Mouse (Mus musculus): ENCODE results near the gene Prkce. TPM values are rescaled to one million over a fixed set of nuclear protein-coding genes. Genes with fewer than 3 reads are reported as not detected.
A peak's percentile ranks its signal among the peaks of the same experiment; 100 is the strongest.

The Prkce gene
- polyA plus RNA-seq, 1 experiment from 2014 or later: 6.7 TPM

DNA sequence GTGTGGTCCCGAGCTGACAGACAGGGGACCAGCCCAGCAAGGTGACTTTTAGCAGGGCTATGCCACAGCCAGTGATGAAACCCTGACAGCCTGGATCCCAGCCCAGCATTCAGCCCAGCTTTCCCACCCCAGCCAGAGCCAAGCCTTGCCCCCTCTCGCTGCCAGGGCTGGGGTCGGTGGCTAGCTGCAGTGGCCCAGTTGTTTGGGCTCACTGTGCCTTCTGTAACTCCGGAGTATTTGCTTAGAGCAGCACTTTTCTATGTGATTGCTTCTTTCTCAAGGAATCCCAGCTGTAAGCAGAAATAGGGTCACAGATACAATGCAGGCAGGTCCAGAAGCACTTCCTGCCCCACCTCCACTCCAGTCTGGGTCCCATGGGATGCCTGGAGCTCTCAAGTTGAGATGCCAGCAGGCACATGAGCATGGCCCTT, 450.9 kb downstream of the Prkce start:
- Histone ChIP-seq H3K4me3 (ENCODE audit: low read depth, low read length) (no peak overlapping the region), H3K27ac (replicated peaks; ENCODE audit: low read depth, low read length) (no peak overlapping the region; the same call in 1 of the 2 replicates), H3K9me3 (replicated peaks; ENCODE audit: control insufficient read depth, low read length) (no peaks in the 10 kb centered on the region), H3K4me2 (ENCODE audit: low read depth, low read length) (no peak overlapping the region), H3K9ac (replicated peaks; ENCODE audit: low read length) (no peak overlapping the region), H3K27me3 (ENCODE audit: control insufficient read depth, insufficient read depth, low read length) (no peaks in the 10 kb centered on the region), H3K36me3 (replicated peaks; ENCODE audit: control insufficient read depth, insufficient read depth, low read depth, low read length) (no peaks in the 10 kb centered on the region), H3K4me1 (ENCODE audit: control insufficient read depth, insufficient read depth, low read length) (no peaks in the 10 kb centered on the region; the same call in 1 of the 2 replicates)
- no peak for ATAC-seq (replicated peaks; ENCODE audit: insufficient number of reproducible peaks, low FRiP score, low TSS enrichment, low read depth)
- peak; percentile 24 for DNase-seq (ENCODE audit: low spot score)
- 64% methylated on average over 4 of the region's 4 CpGs for WGBS

DNA sequence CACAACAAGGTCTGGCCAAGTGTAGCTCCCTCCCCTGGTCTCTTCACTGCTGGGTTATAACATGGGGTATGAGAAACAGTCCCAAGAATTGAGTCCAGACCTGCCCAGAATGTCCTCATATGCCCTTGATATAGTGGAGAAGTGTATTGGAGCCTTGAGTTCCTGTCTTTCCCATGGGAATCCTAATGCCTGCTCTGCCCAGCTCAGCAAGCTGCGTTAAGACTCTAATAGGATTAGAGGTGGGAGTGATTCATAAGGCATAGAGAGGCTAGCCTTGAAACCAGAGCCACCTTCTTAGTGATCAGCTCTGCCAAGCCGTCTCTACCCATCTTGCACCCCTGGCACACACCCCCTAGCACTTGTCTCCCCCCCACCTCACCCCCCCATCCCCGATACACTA, 455.3 kb downstream of the Prkce start:
- no peak for ATAC-seq (replicated peaks; ENCODE audit: insufficient number of reproducible peaks, low FRiP score, low TSS enrichment, low read depth)
- Histone ChIP-seq H3K27me3 (ENCODE audit: control insufficient read depth, insufficient read depth, low read length) (no peaks in the 10 kb centered on the region), H3K9me3 (replicated peaks; ENCODE audit: control insufficient read depth, low read length) (no peaks in the 10 kb centered on the region), H3K27ac (replicated peaks; ENCODE audit: low read depth, low read length) (no peak overlapping the region), H3K4me3 (ENCODE audit: low read depth, low read length) (no peak overlapping the region), H3K9ac (replicated peaks; ENCODE audit: low read length) (no peak overlapping the region), H3K4me1 (ENCODE audit: control insufficient read depth, insufficient read depth, low read length) (no peaks in the 10 kb centered on the region; the same call in 1 of the 2 replicates), H3K4me2 (ENCODE audit: low read depth, low read length) (no peak overlapping the region), H3K36me3 (replicated peaks; ENCODE audit: control insufficient read depth, insufficient read depth, low read depth, low read length) (no peaks in the 10 kb centered on the region)
- WGBS: 61% methylated on average over 3 of the region's 3 CpGs
- DNase-seq (ENCODE audit: low spot score): no peak

DNA sequence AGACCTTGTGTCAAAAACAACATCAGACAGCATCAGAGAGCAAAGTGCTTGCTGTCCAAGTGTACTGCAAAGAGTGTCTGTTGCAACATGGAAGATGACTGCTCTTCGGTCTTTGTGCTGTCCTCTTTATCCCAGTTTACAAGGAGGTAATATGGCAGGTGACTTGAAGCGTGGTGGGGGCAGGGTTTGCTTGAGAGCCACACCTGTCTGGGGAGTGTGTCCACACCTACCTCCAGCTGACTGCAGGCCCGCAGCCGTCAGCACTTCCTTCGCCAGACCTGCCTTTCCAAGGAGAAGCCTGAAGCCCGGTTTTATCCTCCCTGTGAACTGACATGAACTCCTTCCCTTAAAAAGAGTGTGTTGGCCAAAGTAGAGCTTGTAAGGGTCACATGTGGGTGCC, 458.9 kb downstream of the Prkce start:
- Histone ChIP-seq H3K4me3 (ENCODE audit: low read depth, low read length) (no peak overlapping the region), H3K27ac (replicated peaks; ENCODE audit: low read depth, low read length) (no peak overlapping the region), H3K27me3 (ENCODE audit: control insufficient read depth, insufficient read depth, low read length) (no peaks in the 10 kb centered on the region), H3K36me3 (replicated peaks; ENCODE audit: control insufficient read depth, insufficient read depth, low read depth, low read length) (no peaks in the 10 kb centered on the region), H3K4me2 (ENCODE audit: low read depth, low read length) (no peak overlapping the region), H3K9me3 (replicated peaks; ENCODE audit: control insufficient read depth, low read length) (no peaks in the 10 kb centered on the region), H3K9ac (replicated peaks; ENCODE audit: low read length) (no peak overlapping the region), H3K4me1 (ENCODE audit: control insufficient read depth, insufficient read depth, low read length) (no peaks in the 10 kb centered on the region)
- WGBS: 84% methylated on average over 6 of the region's 6 CpGs
- no peak for ATAC-seq (replicated peaks; ENCODE audit: insufficient number of reproducible peaks, low FRiP score, low TSS enrichment, low read depth)
- no peak for DNase-seq (ENCODE audit: low spot score)

DNA sequence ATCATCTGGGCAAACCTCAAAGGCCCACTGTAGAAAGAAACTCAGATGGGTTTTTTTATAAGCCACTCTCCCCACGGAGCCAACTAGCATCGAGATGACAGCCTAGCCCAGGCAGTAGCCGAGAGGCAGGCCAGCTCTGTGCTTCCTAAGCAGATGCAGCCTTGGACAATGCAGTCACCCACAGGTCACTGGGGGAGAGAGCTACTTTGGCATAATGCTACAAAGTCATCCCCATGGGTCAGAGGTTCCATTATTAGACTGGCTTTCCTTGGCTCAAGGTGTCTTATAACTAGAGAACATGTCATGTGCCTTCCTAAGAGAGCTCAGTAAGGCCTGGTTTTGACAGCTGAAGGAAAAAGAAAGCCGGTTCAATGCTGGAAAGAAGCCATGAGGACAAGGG, 465.5 kb downstream of the Prkce start:
- Histone ChIP-seq H3K36me3 (replicated peaks; ENCODE audit: control insufficient read depth, insufficient read depth, low read depth, low read length) (no peaks in the 10 kb centered on the region), H3K9ac (replicated peaks; ENCODE audit: low read length) (no peak overlapping the region), H3K4me2 (ENCODE audit: low read depth, low read length) (no peak overlapping the region), H3K4me3 (ENCODE audit: low read depth, low read length) (no peak overlapping the region), H3K27ac (replicated peaks; ENCODE audit: low read depth, low read length) (no peak overlapping the region), H3K9me3 (replicated peaks; ENCODE audit: control insufficient read depth, low read length) (no peaks in the 10 kb centered on the region), H3K4me1 (ENCODE audit: control insufficient read depth, insufficient read depth, low read length) (no peaks in the 10 kb centered on the region), H3K27me3 (ENCODE audit: control insufficient read depth, insufficient read depth, low read length) (no peaks in the 10 kb centered on the region)
- ATAC-seq (replicated peaks; ENCODE audit: insufficient number of reproducible peaks, low FRiP score, low TSS enrichment, low read depth): no peak
- WGBS: 87% methylated on average over 4 of the region's 4 CpGs
- DNase-seq (ENCODE audit: low spot score): no peak

DNA sequence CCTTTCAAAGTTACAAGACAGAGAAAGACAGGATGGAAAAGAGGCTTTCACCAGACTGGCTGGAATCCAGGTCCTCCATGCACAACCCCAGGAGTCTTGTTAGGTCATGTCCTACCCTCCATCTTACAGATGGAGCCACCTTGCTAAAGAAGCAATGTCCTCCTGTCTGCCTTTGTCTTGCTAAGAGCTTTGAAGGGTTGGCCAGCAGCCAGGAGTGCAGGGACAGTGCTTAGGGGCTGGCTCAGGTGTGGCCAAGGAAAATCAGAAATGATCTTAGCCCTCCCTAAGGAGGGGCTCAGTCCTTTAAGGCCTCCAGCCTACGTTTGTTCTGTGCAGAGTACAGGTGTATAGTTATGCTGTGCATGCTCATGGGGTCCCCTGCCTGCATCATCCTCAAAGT, 469.7 kb downstream of the Prkce start:
- Histone ChIP-seq H3K27me3 (ENCODE audit: control insufficient read depth, insufficient read depth, low read length) (no peaks in the 10 kb centered on the region), H3K4me3 (ENCODE audit: low read depth, low read length) (no peak overlapping the region), H3K4me1 (ENCODE audit: control insufficient read depth, insufficient read depth, low read length) (no peaks in the 10 kb centered on the region), H3K36me3 (replicated peaks; ENCODE audit: control insufficient read depth, insufficient read depth, low read depth, low read length) (no peaks in the 10 kb centered on the region), H3K27ac (replicated peaks; ENCODE audit: low read depth, low read length) (no peak overlapping the region), H3K4me2 (ENCODE audit: low read depth, low read length) (no peak overlapping the region), H3K9ac (replicated peaks; ENCODE audit: low read length) (no peak overlapping the region), H3K9me3 (replicated peaks; ENCODE audit: control insufficient read depth, low read length) (no peaks in the 10 kb centered on the region)
- 69% methylated on average over 1 of the region's 1 CpGs for WGBS
- ATAC-seq (replicated peaks; ENCODE audit: insufficient number of reproducible peaks, low FRiP score, low TSS enrichment, low read depth) (no peak), DNase-seq (ENCODE audit: low spot score) (no peak)

DNA sequence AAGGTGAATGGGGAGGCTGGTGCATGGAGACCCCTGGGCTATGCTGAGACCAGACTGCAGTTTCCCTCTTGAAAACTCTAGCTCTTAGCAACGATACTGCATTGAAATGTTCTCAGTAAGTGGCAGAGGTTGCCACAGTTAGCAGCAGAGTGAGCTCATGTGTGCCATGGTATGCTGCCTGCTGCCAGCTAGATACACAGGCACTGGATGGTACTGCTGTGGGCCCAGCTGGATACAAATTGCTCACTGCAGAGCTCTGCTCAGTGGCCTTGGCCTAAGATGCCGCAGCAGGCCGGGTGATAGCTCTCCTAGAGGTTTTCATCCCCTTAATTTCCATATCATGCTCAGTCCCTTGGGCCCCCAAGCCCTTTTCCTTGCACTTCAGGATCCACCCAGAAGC, 471.7 kb downstream of the Prkce start:
- Histone ChIP-seq H3K9me3 (replicated peaks; ENCODE audit: control insufficient read depth, low read length) (no peaks in the 10 kb centered on the region), H3K27ac (replicated peaks; ENCODE audit: low read depth, low read length) (no peak overlapping the region), H3K9ac (replicated peaks; ENCODE audit: low read length) (no peak overlapping the region), H3K4me1 (ENCODE audit: control insufficient read depth, insufficient read depth, low read length) (no peaks in the 10 kb centered on the region), H3K4me2 (ENCODE audit: low read depth, low read length) (no peak overlapping the region), H3K27me3 (ENCODE audit: control insufficient read depth, insufficient read depth, low read length) (no peaks in the 10 kb centered on the region), H3K4me3 (ENCODE audit: low read depth, low read length) (no peak overlapping the region), H3K36me3 (replicated peaks; ENCODE audit: control insufficient read depth, insufficient read depth, low read depth, low read length) (no peaks in the 10 kb centered on the region)
- DNase-seq (ENCODE audit: low spot score) (no peak), ATAC-seq (replicated peaks; ENCODE audit: insufficient number of reproducible peaks, low FRiP score, low TSS enrichment, low read depth) (no peak)
- WGBS: 86% methylated on average over 3 of the region's 3 CpGs

DNA sequence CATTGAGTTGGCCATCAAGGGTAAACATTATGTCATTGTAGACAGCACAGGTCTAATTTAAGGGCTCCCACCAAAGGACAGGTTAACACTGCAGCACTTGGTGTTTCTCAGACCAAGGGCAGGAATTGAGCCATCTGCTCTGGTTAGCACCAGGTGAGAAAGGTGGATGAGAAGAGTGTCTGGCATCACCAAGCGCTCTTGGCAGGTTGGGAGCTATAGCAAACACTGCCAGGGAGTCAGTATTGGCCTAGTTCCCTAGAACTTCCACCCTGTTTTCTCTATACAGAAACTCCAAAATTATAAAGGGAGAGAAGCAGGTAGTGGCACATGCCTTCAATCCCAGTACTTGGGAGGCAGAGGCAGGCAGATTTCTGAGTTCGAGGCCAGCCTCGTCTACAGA, 479.6 kb downstream of the Prkce start:
- no peak overlapping the region for H3K9ac ChIP-seq (replicated peaks; ENCODE audit: low read length)
- ATAC-seq (replicated peaks; ENCODE audit: insufficient number of reproducible peaks, low FRiP score, low TSS enrichment, low read depth): no peak
- no peak overlapping the region for H3K27ac ChIP-seq (replicated peaks; ENCODE audit: low read depth, low read length)
- no peaks in the 10 kb centered on the region for H3K27me3 ChIP-seq (ENCODE audit: control insufficient read depth, insufficient read depth, low read length)
- no peaks in the 10 kb centered on the region for H3K9me3 ChIP-seq (replicated peaks; ENCODE audit: control insufficient read depth, low read length)
- no peak overlapping the region for H3K4me2 ChIP-seq (ENCODE audit: low read depth, low read length)
- no peak for DNase-seq (ENCODE audit: low spot score)
- H3K4me3 ChIP-seq (ENCODE audit: low read depth, low read length): no peak overlapping the region
- no peaks in the 10 kb centered on the region for H3K36me3 ChIP-seq (replicated peaks; ENCODE audit: control insufficient read depth, insufficient read depth, low read depth, low read length)
- 94% methylated on average over 3 of the region's 3 CpGs for WGBS
- H3K4me1 ChIP-seq (ENCODE audit: control insufficient read depth, insufficient read depth, low read length): no peaks in the 10 kb centered on the region

DNA sequence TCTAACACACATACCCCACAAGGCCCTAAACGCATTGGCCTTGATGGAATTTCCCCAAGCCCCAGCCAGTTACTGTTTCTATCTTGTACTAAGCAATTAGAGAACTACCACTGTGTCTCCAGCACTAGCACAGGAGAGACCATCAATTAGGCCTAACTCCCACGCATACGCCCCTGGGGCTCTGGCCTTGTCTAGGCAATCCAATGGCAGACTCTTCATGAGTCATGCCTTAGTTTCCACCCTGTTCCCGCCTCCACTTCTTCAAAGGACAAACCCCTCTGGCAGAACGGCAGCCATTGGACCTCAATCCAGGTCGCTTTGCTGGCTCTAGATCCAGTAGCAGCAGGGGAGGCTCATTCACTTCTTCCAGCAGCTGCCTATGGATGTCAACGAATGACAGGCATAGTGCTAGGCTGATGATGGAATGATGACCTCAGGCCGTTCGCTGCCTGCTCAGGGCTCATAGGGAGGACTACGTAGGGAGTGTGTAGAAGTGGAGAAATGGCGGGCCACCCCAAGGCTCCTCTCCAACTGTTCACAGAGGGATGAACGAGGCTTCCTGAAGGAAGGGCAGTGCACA, 481.4 kb downstream of the Prkce start:
- no peak for ATAC-seq (replicated peaks; ENCODE audit: insufficient number of reproducible peaks, low FRiP score, low TSS enrichment, low read depth)
- H3K27ac ChIP-seq (replicated peaks; ENCODE audit: low read depth, low read length): no peak overlapping the region
- no peaks in the 10 kb centered on the region for H3K27me3 ChIP-seq (ENCODE audit: control insufficient read depth, insufficient read depth, low read length)
- H3K36me3 ChIP-seq (replicated peaks; ENCODE audit: control insufficient read depth, insufficient read depth, low read depth, low read length): no peaks in the 10 kb centered on the region
- no peak overlapping the region for H3K9ac ChIP-seq (replicated peaks; ENCODE audit: low read length)
- no peaks in the 10 kb centered on the region for H3K4me1 ChIP-seq (ENCODE audit: control insufficient read depth, insufficient read depth, low read length)
- H3K9me3 ChIP-seq (replicated peaks; ENCODE audit: control insufficient read depth, low read length): no peaks in the 10 kb centered on the region
- no peak overlapping the region for H3K4me2 ChIP-seq (ENCODE audit: low read depth, low read length)
- WGBS: 82% methylated on average over 12 of the region's 12 CpGs
- H3K4me3 ChIP-seq (ENCODE audit: low read depth, low read length): no peak overlapping the region
- no peak for DNase-seq (ENCODE audit: low spot score)

Data from embryonic facial prominence, embryonic 11.5 days (tissue).